Mouse (Mus musculus): ENCODE measurements around the gene Dip2b.

- TF ChIP-seq POLR2A (IDR thresholded peaks at IDR 0.05; ENCODE audit: extremely low read depth, insufficient read depth, low read length) (no peak), CTCF (IDR thresholded peaks at IDR 0.05; ENCODE audit: low read depth, low read length) (no peak)
These were observed 65.7 kb downstream of the Dip2b start for GRCm38 (mm10) chr15:100104126-100104525.
